21 mouse cellular contexts compared by ENCODE assay signal in genomic region chr6:10941470-10941869, GRCm38 (mm10).
A peak's percentile ranks its signal among the peaks of the same experiment; 100 is the strongest.
DNase-seq lines count a peak whose midpoint lies in the region; ATAC-seq lines count a peak whose summit lies in the region.
"Had no signal": no experiment of that assay in that cellular context is flagged by ENCODE, and none has a peak within 500 bp of the region (broad histone marks: within the 10 kb centered on the region; RNA-seq: fewer than 3 reads in every experiment).

No protein-coding gene starts in this region.

- H3K27me3 ChIP-seq in forebrain, embryonic 12.5 days: no peaks in the 10 kb centered on the region
- no peaks in the 10 kb centered on the region for H3K27me3 ChIP-seq in forebrain, embryonic 11.5 days (ENCODE audit: control insufficient read depth, insufficient read depth, low read length)
- no peaks in the 10 kb centered on the region for H3K27me3 ChIP-seq in hindbrain, embryonic 16.5 days (replicated peaks; ENCODE audit: control insufficient read depth, insufficient read depth, low read length)
- no peaks in the 10 kb centered on the region for H3K27me3 ChIP-seq in hindbrain, embryonic 13.5 days
- H3K27me3 ChIP-seq in forebrain, embryonic 16.5 days (replicated peaks; ENCODE audit: control insufficient read depth, insufficient read depth, low read length): no peaks in the 10 kb centered on the region
- H3K27me3 ChIP-seq: embryonic facial prominence, embryonic 13.5 days had no signal

- no peaks in the 10 kb centered on the region for H3K9me3 ChIP-seq in forebrain, embryonic 12.5 days
- H3K9me3 ChIP-seq in forebrain, embryonic 11.5 days (ENCODE audit: control insufficient read depth, low read length): no peaks in the 10 kb centered on the region
- no peaks in the 10 kb centered on the region for H3K9me3 ChIP-seq in hindbrain, embryonic 16.5 days (ENCODE audit: control insufficient read depth, low read length)
- no peaks in the 10 kb centered on the region for H3K9me3 ChIP-seq in hindbrain, embryonic 13.5 days
- no peaks in the 10 kb centered on the region for H3K9me3 ChIP-seq in forebrain, embryonic 16.5 days (ENCODE audit: control insufficient read depth, low read length)
- H3K9me3 ChIP-seq: embryonic facial prominence, embryonic 13.5 days; G1E; heart, embryonic 10.5 days had no signal

- H3K4me2 ChIP-seq in forebrain, embryonic 12.5 days: no peak overlapping the region
- no peak overlapping the region for H3K4me2 ChIP-seq in forebrain, embryonic 11.5 days (ENCODE audit: low read depth, low read length, severe bottlenecking)
- H3K4me2 ChIP-seq in hindbrain, embryonic 16.5 days (ENCODE audit: low read length): no peak overlapping the region
- H3K4me2 ChIP-seq in hindbrain, embryonic 13.5 days: no peak overlapping the region
- H3K4me2 ChIP-seq in forebrain, embryonic 16.5 days (ENCODE audit: low read length): no peak overlapping the region
- H3K4me2 ChIP-seq: embryonic facial prominence, embryonic 13.5 days had no signal

- ATAC-seq in forebrain, embryonic 12.5 days (ENCODE audit: low FRiP score): 0 out of 2 replicates have a peak, but pooled peaks have one; percentile 55
- ATAC-seq in forebrain, embryonic 11.5 days (replicated peaks; ENCODE audit: low FRiP score): no peak
- peak; percentile 69; the same call in 1 of the 2 replicates for ATAC-seq in hindbrain, embryonic 16.5 days
- ATAC-seq in hindbrain, embryonic 13.5 days (ENCODE audit: low FRiP score): no peak
- 0 out of 2 replicates have a peak, but pooled peaks have one; percentile 36 for ATAC-seq in forebrain, embryonic 16.5 days
- ATAC-seq: CD4-positive, CD25-positive, alpha-beta regulatory T cell, adult 4 months; intestine, embryonic 16.5 days had no signal

- H3K4me1 ChIP-seq in forebrain, embryonic 12.5 days: no peaks in the 10 kb centered on the region
- H3K4me1 ChIP-seq in forebrain, embryonic 11.5 days (replicated peaks; ENCODE audit: control insufficient read depth, insufficient read depth, low read length): no peaks in the 10 kb centered on the region
- no peaks in the 10 kb centered on the region for H3K4me1 ChIP-seq in hindbrain, embryonic 16.5 days (ENCODE audit: control insufficient read depth, insufficient read depth, low read depth, low read length)
- no peaks in the 10 kb centered on the region for H3K4me1 ChIP-seq in hindbrain, embryonic 13.5 days (replicated peaks)
- no peaks in the 10 kb centered on the region for H3K4me1 ChIP-seq in forebrain, embryonic 16.5 days (replicated peaks; ENCODE audit: control insufficient read depth, insufficient read depth, low read length)
- H3K4me1 ChIP-seq: embryonic facial prominence, embryonic 13.5 days; heart, embryonic 10.5 days had no signal

- no peaks in the 10 kb centered on the region for H3K36me3 ChIP-seq in forebrain, embryonic 12.5 days (replicated peaks)
- no peaks in the 10 kb centered on the region for H3K36me3 ChIP-seq in forebrain, embryonic 11.5 days (ENCODE audit: control insufficient read depth, insufficient read depth, low read length)
- H3K36me3 ChIP-seq in hindbrain, embryonic 16.5 days (ENCODE audit: control insufficient read depth, insufficient read depth, low read length): no peaks in the 10 kb centered on the region
- H3K36me3 ChIP-seq in hindbrain, embryonic 13.5 days: no peaks in the 10 kb centered on the region
- H3K36me3 ChIP-seq in forebrain, embryonic 16.5 days (ENCODE audit: control insufficient read depth, insufficient read depth): no peaks in the 10 kb centered on the region
- H3K36me3 ChIP-seq: embryonic facial prominence, embryonic 13.5 days; G1E; heart, embryonic 10.5 days had no signal

- no peak overlapping the region for H3K27ac ChIP-seq in forebrain, embryonic 12.5 days
- no peak overlapping the region for H3K27ac ChIP-seq in forebrain, embryonic 11.5 days (ENCODE audit: low read depth, low read length)
- no peak overlapping the region for H3K27ac ChIP-seq in hindbrain, embryonic 16.5 days (ENCODE audit: low read depth, low read length)
- no peak overlapping the region for H3K27ac ChIP-seq in hindbrain, embryonic 13.5 days
- no peak overlapping the region for H3K27ac ChIP-seq in forebrain, embryonic 16.5 days (ENCODE audit: low read length)
- H3K27ac ChIP-seq: embryonic facial prominence, embryonic 13.5 days; heart, embryonic 10.5 days had no signal

- H3K9ac ChIP-seq in forebrain, embryonic 12.5 days: no peak overlapping the region
- no peak overlapping the region for H3K9ac ChIP-seq in forebrain, embryonic 11.5 days (ENCODE audit: low read length)
- no peak overlapping the region for H3K9ac ChIP-seq in hindbrain, embryonic 16.5 days (ENCODE audit: low read depth, low read length)
- H3K9ac ChIP-seq in hindbrain, embryonic 13.5 days: no peak overlapping the region
- H3K9ac ChIP-seq in forebrain, embryonic 16.5 days (replicated peaks; ENCODE audit: low read depth, low read length): no peak overlapping the region
- H3K9ac ChIP-seq: embryonic facial prominence, embryonic 13.5 days had no signal

- H3K4me3 ChIP-seq in forebrain, embryonic 12.5 days (replicated peaks): no peak overlapping the region
- no peak overlapping the region for H3K4me3 ChIP-seq in forebrain, embryonic 11.5 days (ENCODE audit: low read depth, low read length)
- H3K4me3 ChIP-seq in hindbrain, embryonic 16.5 days (ENCODE audit: low read length): no peak overlapping the region
- no peak overlapping the region for H3K4me3 ChIP-seq in hindbrain, embryonic 13.5 days
- H3K4me3 ChIP-seq in forebrain, embryonic 16.5 days (replicated peaks; ENCODE audit: low read length): no peak overlapping the region
- H3K4me3 ChIP-seq: embryonic facial prominence, embryonic 13.5 days; heart, embryonic 10.5 days had no signal

- DNase-seq in forebrain, embryonic 11.5 days (ENCODE audit: low spot score): no peak
- peak; percentile 22 for DNase-seq in Muller cell, postnatal 12 days (ENCODE audit: inconsistent ontology term)
- no peak for DNase-seq in thymus, postnatal 0 days (ENCODE audit: low spot score)
- DNase-seq: adrenal gland, postnatal 10 days; B cell, adult 2 months; cerebellum, adult 18-20 months; cerebellum, adult 9-11 months; cerebellum, postnatal 36 days; gastrocnemius, postnatal 10 days; heart, adult 18-20 months; heart, postnatal 10 days; kidney, adult 2 months had no signal

- 70% methylated on average over 3 of the region's 3 CpGs for WGBS in forebrain, embryonic 12.5 days
- WGBS in forebrain, embryonic 11.5 days: 84% methylated on average over 3 of the region's 3 CpGs
- WGBS in hindbrain, embryonic 16.5 days: 64% methylated on average over 3 of the region's 3 CpGs
- 63% methylated on average over 3 of the region's 3 CpGs for WGBS in hindbrain, embryonic 13.5 days
- 36% methylated on average over 3 of the region's 3 CpGs for WGBS in forebrain, embryonic 16.5 days

Comparison
In these comparisons a context has a peak if more than half of its experiments do, and no peak if none do; other contexts are left out.
1. ATAC-seq: peak in forebrain, embryonic 12.5 days (single experiment), hindbrain, embryonic 16.5 days (single experiment) and forebrain, embryonic 16.5 days (single experiment); none in forebrain, embryonic 11.5 days (single experiment) and hindbrain, embryonic 13.5 days (single experiment).